Mouse (Mus musculus) kidney, postnatal 25 days (tissue): ENCODE measurements at regions not wholly inside any gene's neighbourhood (a gene's known extent, or its start where the extent isn't known, plus 50 kb on each side); places are given as distances from the start of the nearest gene placed in this dataset.

ENCODE experiments used
- DNase-seq, 2 experiments: peaks; one replicate each; pipeline ENCODE4 v3.0.0; 2021; ENCODE audit warnings: mixed read lengths in 2 of 2

GRCm38 (mm10) chr1:191486766-191487165 lies 83.7 kb upstream of the Ppp2r5a start:
- no peak for DNase-seq

- no peak for DNase-seq
These were observed 81.8 kb upstream of the Ppp2r5a start for GRCm38 (mm10) chr1:191484726-191485425.

GRCm38 (mm10) chr1:191479906-191480379 lies 76.9 kb upstream of the Ppp2r5a start:
- DNase-seq: peak; percentile 65 to 87

- DNase-seq: no peak
These were observed 69.5 kb upstream of the Ppp2r5a start for GRCm38 (mm10) chr1:191472551-191472950.

- no peak for DNase-seq
These were observed 68.4 kb upstream of the Ppp2r5a start for GRCm38 (mm10) chr1:191471489-191471888.

GRCm38 (mm10) chr1:191470190-191470985 lies 67.3 kb upstream of the Ppp2r5a start:
- peak; percentile 20 to 45 for DNase-seq

GRCm38 (mm10) chr1:191468837-191469529 lies 65.9 kb upstream of the Ppp2r5a start:
- DNase-seq: no peak

GRCm38 (mm10) chr1:191466261-191466660 lies 63.2 kb upstream of the Ppp2r5a start:
- DNase-seq: no peak

GRCm38 (mm10) chr1:191465723-191466122 lies 62.7 kb upstream of the Ppp2r5a start:
- DNase-seq: peak in 1 of 2 experiments; percentile 31

GRCm38 (mm10) chr1:191465170-191465569 lies 62.1 kb upstream of the Ppp2r5a start:
- DNase-seq: no peak

GRCm38 (mm10) chr1:191461811-191462491 lies 58.9 kb upstream of the Ppp2r5a start:
- peak; percentile 57 to 81 for DNase-seq

- DNase-seq: no peak
These were observed 56.0 kb upstream of the Ppp2r5a start for GRCm38 (mm10) chr1:191459066-191459465.

- DNase-seq: no peak
These were observed 55.2 kb upstream of the Ppp2r5a start for GRCm38 (mm10) chr1:191458292-191458691.

GRCm38 (mm10) chr1:191457103-191457502 lies 54.0 kb upstream of the Ppp2r5a start:
- no peak for DNase-seq

GRCm38 (mm10) chr1:191454604-191455003 lies 51.5 kb upstream of the Ppp2r5a start:
- DNase-seq: no peak

GRCm38 (mm10) chr1:191453589-191453988 lies 50.5 kb upstream of the Ppp2r5a start:
- DNase-seq: peak in 1 of 2 experiments; percentile 36
